Mouse (Mus musculus) hindlimb bud, embryonic 11.5 days (tissue): Measurements from ENCODE around the gene Lnpep.
A peak's percentile ranks its signal among the peaks of the same experiment; 100 is the strongest.
"Not testable (repeated sequence)": the region's sequence is repeated elsewhere in the genome, so short reads cannot be mapped to it uniquely, and the experiment has no call there.

Experiments
- DNase-seq: peaks from one replicate; pipeline ENCODE4 v3.0.0-alpha.2; 2012; ENCODE audit warnings: low read depth, low spot score; ENCODE audit errors: extremely low spot score

Lnpep gene

GRCm38 (mm10) chr17:17624957-17625586 lies at the start of gene Lnpep:
Lnpep (minus strand) TSS chr17:17625050.
- peak; percentile 75 for DNase-seq

GRCm38 (mm10) chr17:17655829-17656176 lies 31.0 kb upstream of the Lnpep start:
- DNase-seq, result no peak

- DNase-seq, result no peak
Observed at GRCm38 (mm10) chr17:17654997-17655828, 30.4 kb upstream of the Lnpep start.

- no peak for DNase-seq
Observed at GRCm38 (mm10) chr17:17652570-17652969, 27.7 kb upstream of the Lnpep start.

DNA sequence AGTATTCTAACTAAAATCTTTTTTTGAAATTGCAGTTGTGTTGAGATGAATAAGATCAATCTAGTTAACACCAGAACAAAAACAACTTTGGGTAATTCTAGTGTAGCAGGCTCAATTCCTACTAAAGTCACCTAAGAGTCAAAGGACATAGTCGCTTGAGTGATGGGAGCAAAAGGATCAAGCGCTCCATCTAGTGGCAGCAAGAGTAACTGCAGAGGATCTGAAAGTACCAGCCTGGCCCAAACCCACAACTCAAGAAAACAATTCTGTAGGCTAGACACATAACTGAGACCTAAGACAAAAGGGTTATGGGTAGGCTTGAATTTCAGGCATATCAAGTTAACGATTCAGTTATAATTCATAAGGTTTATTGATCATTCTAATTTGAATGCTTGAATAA lies 20.9 kb upstream of the Lnpep start:
- peak; percentile 69 for DNase-seq

DNA sequence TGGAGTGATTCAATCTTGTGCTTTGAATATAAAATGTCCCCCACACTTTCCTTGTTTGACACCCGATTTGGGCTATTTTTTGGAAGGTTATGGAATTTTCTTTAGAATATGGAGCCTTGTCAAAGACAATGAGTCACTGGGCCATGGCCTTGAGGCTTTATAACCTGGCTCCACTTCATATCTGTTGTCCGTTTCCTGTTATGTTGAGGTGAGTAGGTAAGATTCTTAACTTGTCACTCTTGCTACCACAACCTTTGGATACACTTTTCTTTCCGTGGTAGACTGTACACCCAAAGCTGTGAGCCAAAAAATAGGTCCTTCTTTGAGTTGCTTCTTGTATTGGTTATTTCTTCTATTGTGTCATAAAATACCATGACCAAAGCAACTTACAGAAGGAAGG lies 12.5 kb upstream of the Lnpep start:
- no peak for DNase-seq

- DNase-seq, result no peak
Observed at GRCm38 (mm10) chr17:17636147-17636546, 11.3 kb upstream of the Lnpep start.

- no peak for DNase-seq
Observed at GRCm38 (mm10) chr17:17634033-17634432, 9.2 kb upstream of the Lnpep start.

DNA sequence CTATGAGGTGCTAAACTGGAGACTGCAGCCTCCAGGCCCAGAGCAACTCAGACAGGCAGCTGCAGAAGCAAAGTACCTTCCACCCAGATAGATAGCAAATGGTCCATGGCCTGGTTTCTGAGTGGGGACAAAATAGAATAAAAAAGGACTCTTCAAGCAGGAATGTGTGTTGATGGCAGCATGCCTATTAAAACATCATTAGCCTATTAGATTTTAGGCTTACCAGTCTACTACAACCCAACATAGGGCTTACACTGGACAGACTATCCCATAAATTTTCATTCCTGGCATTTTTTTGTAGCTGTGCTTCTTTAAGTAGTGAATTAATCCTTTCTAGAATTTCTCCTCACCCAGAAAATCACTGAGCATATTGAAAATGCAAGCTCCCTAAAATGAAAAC lies 7.1 kb upstream of the Lnpep start:
- DNase-seq, result no peak

GRCm38 (mm10) chr17:17628237-17628879 lies 3.5 kb upstream of the Lnpep start:
- DNase-seq, result not testable (repeated sequence)

- no peak for DNase-seq
Observed at GRCm38 (mm10) chr17:17627558-17627957, 2.7 kb upstream of the Lnpep start.

DNA sequence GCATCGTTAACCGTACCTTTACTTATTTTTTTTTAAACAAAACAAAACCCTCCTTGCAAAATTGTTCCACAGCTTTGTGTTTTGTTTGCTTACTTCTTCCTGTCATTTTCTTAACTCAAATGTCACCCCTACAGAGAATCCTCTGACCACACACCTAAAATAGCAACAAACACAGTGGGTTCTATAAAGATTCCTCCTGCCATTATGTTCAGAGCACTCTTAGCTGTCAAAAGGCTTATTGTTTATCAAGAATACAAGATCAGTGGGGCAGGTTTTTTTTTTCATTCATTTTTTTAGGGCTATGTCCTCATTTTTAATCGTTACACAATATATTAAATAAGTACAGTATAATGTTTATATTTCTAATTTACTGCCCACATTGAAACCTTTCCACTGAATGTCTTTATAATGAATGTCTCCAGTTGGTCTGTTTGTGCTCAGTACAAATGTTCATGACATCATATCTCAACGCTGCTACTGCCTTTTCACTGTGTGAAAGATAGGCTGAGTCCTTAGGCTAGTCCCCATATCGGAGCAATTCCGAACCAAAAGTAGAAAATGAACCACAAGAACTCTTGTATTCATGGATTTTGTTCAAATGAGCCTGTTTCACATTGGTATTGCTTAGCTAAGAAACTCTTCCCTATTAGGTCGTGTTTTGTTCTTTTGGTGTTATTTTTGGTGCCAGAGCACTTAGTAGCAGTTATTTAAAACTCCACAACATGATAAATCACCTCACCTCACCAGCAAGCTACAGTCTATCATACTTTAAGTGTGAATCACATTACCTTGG lies 1.2 kb upstream of the Lnpep start:
- DNase-seq, result no peak

GRCm38 (mm10) chr17:17624421-17624956 lies 361 bp downstream of the Lnpep start:
- DNase-seq, result peak; percentile 90

GRCm38 (mm10) chr17:17623890-17624420 lies 895 bp downstream of the Lnpep start:
- DNase-seq, result no peak

- DNase-seq, result no peak
Observed at GRCm38 (mm10) chr17:17623221-17623889, 1.5 kb downstream of the Lnpep start.

DNA sequence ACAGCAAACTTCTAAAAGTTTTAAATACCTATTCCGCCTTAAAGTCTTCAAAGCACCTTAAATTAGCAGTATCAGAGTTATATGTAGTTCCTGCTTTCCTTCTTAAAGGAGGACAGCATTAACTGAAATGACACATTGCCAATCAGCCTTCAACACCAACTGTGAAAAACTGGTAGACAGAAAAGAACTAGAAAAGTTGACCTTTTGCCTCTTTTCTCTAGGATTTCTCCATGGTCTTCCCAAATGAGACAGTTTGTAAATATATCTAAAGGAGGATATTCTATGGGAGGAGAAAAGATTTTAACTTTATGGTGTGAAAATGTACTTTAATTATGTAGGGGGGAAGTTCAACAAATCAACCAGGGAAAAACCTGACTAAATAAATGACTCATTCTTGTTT lies 2.3 kb downstream of the Lnpep start:
- no peak for DNase-seq

GRCm38 (mm10) chr17:17621586-17621985 lies 3.3 kb downstream of the Lnpep start:
- DNase-seq, result no peak

GRCm38 (mm10) chr17:17618463-17618862 lies 6.4 kb downstream of the Lnpep start:
- no peak for DNase-seq

DNA sequence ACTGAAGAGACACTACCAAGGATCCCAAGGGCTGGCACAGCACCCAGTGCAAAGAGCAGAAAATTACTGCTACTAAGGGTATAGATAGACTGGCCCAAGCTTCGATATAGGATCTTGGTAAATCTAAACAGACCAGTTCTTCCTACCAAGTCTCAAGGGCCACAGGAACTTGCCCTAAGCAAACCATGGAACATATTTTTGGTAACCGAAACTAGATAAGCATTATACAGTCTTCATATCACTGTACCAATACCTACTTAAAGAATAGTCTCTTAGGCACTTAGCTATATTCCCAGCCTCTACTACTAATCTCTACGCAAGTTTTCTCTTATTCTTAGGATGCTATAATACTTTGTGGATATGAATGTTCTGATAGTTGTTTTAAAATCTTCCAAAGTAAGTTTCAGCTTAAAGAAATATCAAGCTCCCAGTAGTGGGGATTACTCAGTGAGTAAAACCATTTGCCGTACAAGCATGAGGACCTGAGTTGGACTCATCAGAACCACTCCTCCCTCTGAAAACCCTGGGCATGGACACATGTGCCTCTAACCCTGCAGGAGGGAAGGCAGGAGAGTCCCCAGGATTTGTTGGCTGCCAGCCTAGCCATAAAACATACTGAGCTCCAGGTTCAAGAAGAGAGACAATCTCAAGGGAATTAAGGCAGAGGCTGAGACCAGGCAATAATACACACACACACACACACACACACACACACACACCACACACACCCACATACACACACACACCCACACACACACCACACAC lies 7.2 kb downstream of the Lnpep start:
- no peak for DNase-seq
